Mouse (Mus musculus): ENCODE results near the gene Gabrb2. TPM values are rescaled to one million over a fixed set of nuclear protein-coding genes. Genes with fewer than 3 reads are reported as not detected.

Gene Gabrb2
- polyA plus RNA-seq, 1 experiment from 2014 or later = 2.1 TPM

- Histone ChIP-seq H3K9me3 (replicated peaks) (no peaks in the 10 kb centered on the region), H3K36me3 (no peaks in the 10 kb centered on the region), H3K4me2 (no peak overlapping the region), H3K9ac (no peak overlapping the region), H3K27ac (ENCODE audit: poor library complexity, severe bottlenecking) (no peak overlapping the region), H3K4me3 (no peak overlapping the region), H3K4me1 (replicated peaks) (no peaks in the 10 kb centered on the region), H3K27me3 (replicated peaks) (no peaks in the 10 kb centered on the region)
- no peak for ATAC-seq (ENCODE audit: insufficient number of reproducible peaks, low FRiP score)
These were observed 24.1 kb downstream of the Gabrb2 start for GRCm38 (mm10) chr11:42443641-42444040.

GRCm38 (mm10) chr11:42448929-42449328 lies 29.4 kb downstream of the Gabrb2 start:
- no peak overlapping the region for H3K4me3 ChIP-seq
- H3K9me3 ChIP-seq (replicated peaks) = no peaks in the 10 kb centered on the region
- H3K4me2 ChIP-seq = no peak overlapping the region
- 65% methylated on average over 4 of the region's 4 CpGs for WGBS
- no peak for ATAC-seq (ENCODE audit: insufficient number of reproducible peaks, low FRiP score)
- no peaks in the 10 kb centered on the region for H3K27me3 ChIP-seq (replicated peaks)
- no peak overlapping the region for H3K9ac ChIP-seq
- no peak overlapping the region for H3K27ac ChIP-seq (ENCODE audit: poor library complexity, severe bottlenecking)
- no peaks in the 10 kb centered on the region for H3K4me1 ChIP-seq (replicated peaks)
- H3K36me3 ChIP-seq = no peaks in the 10 kb centered on the region

- WGBS = 94% methylated on average over 1 of the region's 1 CpGs
These were observed 44.6 kb downstream of the Gabrb2 start for GRCm38 (mm10) chr11:42464136-42464535.

GRCm38 (mm10) chr11:42468381-42468780 lies 48.8 kb downstream of the Gabrb2 start:
- 82% methylated on average over 3 of the region's 3 CpGs for WGBS

More at GRCm38 (mm10) chr11:42464136-42464535, 44.6 kb downstream of the Gabrb2 start:
- ATAC-seq (ENCODE audit: insufficient number of reproducible peaks, low FRiP score) = no peak
- Histone ChIP-seq H3K4me3 (no peak overlapping the region), H3K36me3 (no peaks in the 10 kb centered on the region), H3K9ac (no peak overlapping the region), H3K9me3 (replicated peaks) (no peaks in the 10 kb centered on the region), H3K4me2 (no peak overlapping the region), H3K4me1 (replicated peaks) (no peaks in the 10 kb centered on the region), H3K27ac (ENCODE audit: poor library complexity, severe bottlenecking) (no peak overlapping the region), H3K27me3 (replicated peaks) (no peaks in the 10 kb centered on the region)

DNA sequence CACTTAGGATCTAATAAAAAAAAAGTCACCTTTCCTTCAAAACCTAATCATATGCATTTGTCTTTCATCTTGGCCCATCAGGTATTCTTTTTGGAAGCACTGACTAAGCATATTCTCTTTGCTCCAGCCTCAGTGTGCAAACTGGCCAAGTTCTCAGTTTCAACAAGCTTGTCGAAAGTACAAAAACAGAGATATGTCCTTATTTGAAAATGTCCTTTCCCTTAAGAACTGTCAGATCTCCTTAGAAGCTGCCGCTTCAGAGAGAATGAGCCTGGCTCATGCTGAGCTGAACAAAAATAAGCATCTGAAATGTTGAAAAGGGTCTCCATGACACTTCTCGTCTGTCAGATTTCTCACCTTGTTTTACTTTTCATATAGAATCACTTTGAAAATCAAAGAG lies 55.0 kb downstream of the Gabrb2 start:
- H3K4me1 ChIP-seq (replicated peaks) = no peaks in the 10 kb centered on the region

More at GRCm38 (mm10) chr11:42468381-42468780, 48.8 kb downstream of the Gabrb2 start:
- Histone ChIP-seq H3K27me3 (replicated peaks) (no peaks in the 10 kb centered on the region), H3K4me1 (replicated peaks) (no peaks in the 10 kb centered on the region), H3K9me3 (replicated peaks) (no peaks in the 10 kb centered on the region), H3K36me3 (no peaks in the 10 kb centered on the region), H3K4me3 (no peak overlapping the region), H3K9ac (no peak overlapping the region), H3K4me2 (no peak overlapping the region), H3K27ac (ENCODE audit: poor library complexity, severe bottlenecking) (no peak overlapping the region)
- ATAC-seq (ENCODE audit: insufficient number of reproducible peaks, low FRiP score) = no peak

DNA sequence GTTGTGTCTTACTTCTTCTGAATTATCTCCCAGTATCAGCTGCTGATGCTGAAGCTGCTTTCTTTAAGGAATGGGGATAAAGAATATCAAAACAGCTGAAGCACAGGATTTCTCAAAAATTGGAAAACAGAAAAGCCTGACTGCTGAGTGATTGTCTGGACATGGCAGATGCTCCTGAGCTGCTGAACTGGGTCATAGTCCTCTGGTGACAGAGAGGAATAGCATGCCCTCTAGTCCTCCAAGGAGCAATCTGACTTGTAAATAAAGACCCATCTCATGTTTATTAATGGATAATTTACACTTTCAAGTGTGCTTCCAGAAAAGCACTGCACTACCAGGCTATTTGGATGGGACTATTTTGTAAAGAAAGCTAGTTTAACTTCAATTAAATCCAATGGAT lies 68.1 kb downstream of the Gabrb2 start:
- Histone ChIP-seq H3K4me1 (replicated peaks) (no peaks in the 10 kb centered on the region), H3K4me2 (no peak overlapping the region), H3K9me3 (replicated peaks) (no peaks in the 10 kb centered on the region), H3K9ac (no peak overlapping the region), H3K36me3 (no peaks in the 10 kb centered on the region), H3K27me3 (replicated peaks) (no peaks in the 10 kb centered on the region), H3K4me3 (no peak overlapping the region), H3K27ac (ENCODE audit: poor library complexity, severe bottlenecking) (no peak overlapping the region)
- no peak for ATAC-seq (ENCODE audit: insufficient number of reproducible peaks, low FRiP score)

More for the DNA sequence above, 55.0 kb downstream of the Gabrb2 start:
- Histone ChIP-seq H3K27me3 (replicated peaks) (no peaks in the 10 kb centered on the region), H3K27ac (ENCODE audit: poor library complexity, severe bottlenecking) (no peak overlapping the region), H3K4me2 (no peak overlapping the region), H3K9ac (no peak overlapping the region), H3K4me3 (no peak overlapping the region), H3K9me3 (replicated peaks) (no peaks in the 10 kb centered on the region), H3K36me3 (no peaks in the 10 kb centered on the region)
- ATAC-seq (ENCODE audit: insufficient number of reproducible peaks, low FRiP score) = no peak
- WGBS = 78% methylated on average over 3 of the region's 3 CpGs

DNA sequence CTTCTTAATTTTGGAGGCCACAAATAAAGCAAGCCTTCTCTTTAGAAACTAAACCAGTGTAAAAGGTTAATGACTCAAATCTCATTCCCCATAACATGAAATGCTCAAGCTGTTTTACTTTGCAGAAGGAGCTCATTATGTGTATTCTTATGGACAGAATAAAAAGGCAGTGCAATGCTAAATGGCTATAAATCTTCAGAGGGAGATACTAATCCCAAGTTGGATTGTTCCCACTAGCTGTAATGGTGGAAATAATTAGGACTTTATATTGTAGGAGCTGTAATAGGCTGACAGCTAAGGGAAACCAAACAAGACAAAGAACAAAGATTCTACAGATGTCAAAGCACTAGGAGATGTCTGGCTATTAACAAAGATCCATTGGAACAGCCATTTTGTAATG lies 81.6 kb downstream of the Gabrb2 start:
- Histone ChIP-seq H3K4me2 (no peak overlapping the region), H3K4me1 (replicated peaks) (no peaks in the 10 kb centered on the region), H3K27me3 (replicated peaks) (no peaks in the 10 kb centered on the region), H3K9ac (no peak overlapping the region), H3K27ac (ENCODE audit: poor library complexity, severe bottlenecking) (no peak overlapping the region), H3K9me3 (replicated peaks) (no peaks in the 10 kb centered on the region), H3K36me3 (no peaks in the 10 kb centered on the region), H3K4me3 (no peak overlapping the region)
- ATAC-seq (ENCODE audit: insufficient number of reproducible peaks, low FRiP score) = no peak

DNA sequence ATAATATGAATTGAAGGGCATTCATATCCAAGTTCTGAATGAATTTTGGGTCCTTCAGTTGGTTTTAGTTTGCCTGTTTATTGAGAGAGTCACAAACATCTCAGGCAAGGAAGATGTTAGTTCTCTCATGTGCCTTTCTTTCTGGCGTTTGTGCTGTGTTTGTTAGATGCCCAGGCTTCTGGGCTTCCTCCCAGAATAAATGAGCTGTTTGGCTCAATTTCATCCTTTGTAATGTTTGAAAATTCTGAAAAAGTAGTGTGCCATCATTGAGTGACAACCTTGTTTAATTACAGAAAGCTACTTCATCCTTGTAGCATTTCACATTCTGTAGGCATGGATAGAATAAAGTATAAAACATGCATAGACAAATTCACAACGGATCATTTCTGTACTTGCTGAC lies 85.9 kb downstream of the Gabrb2 start:
- H3K4me1 ChIP-seq (replicated peaks) = no peaks in the 10 kb centered on the region
- no peak overlapping the region for H3K9ac ChIP-seq
- no peaks in the 10 kb centered on the region for H3K27me3 ChIP-seq (replicated peaks)
- no peak overlapping the region for H3K4me2 ChIP-seq
- no peaks in the 10 kb centered on the region for H3K36me3 ChIP-seq
- H3K9me3 ChIP-seq (replicated peaks) = no peaks in the 10 kb centered on the region
- H3K4me3 ChIP-seq = no peak overlapping the region
- no peak overlapping the region for H3K27ac ChIP-seq (ENCODE audit: poor library complexity, severe bottlenecking)
- no peak for ATAC-seq (ENCODE audit: insufficient number of reproducible peaks, low FRiP score)
- WGBS = 77% methylated on average over 2 of the region's 2 CpGs

DNA sequence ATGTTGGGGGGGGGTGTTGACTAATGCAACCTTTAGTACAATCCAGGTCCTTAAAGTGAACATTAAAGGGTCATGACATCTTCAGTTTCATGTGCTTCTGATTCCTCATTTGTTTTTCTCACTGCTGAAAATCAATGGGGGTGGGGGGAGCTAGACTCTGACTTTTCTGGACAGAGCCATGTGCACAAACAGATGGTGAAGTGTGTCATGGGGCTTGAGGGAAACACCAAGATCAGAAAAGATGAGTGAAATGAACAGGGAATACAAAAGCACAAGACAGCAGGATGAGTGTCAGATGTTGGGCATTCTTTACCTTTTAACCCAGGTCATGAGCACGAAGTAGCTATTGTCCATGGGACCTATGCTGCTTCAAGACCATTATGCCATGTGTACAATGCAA lies 86.4 kb downstream of the Gabrb2 start:
- Histone ChIP-seq H3K4me3 (no peak overlapping the region), H3K4me2 (no peak overlapping the region)
- 55% methylated on average over 1 of the region's 1 CpGs for WGBS

GRCm38 (mm10) chr11:42521960-42522359 lies 102.4 kb downstream of the Gabrb2 start:
- no peak overlapping the region for H3K4me2 ChIP-seq
- ATAC-seq (ENCODE audit: insufficient number of reproducible peaks, low FRiP score) = no peak
- no peaks in the 10 kb centered on the region for H3K4me1 ChIP-seq (replicated peaks)
- WGBS = 81% methylated on average over 2 of the region's 2 CpGs
- no peaks in the 10 kb centered on the region for H3K36me3 ChIP-seq
- no peak overlapping the region for H3K4me3 ChIP-seq
- no peaks in the 10 kb centered on the region for H3K9me3 ChIP-seq (replicated peaks)
- H3K27me3 ChIP-seq (replicated peaks) = no peaks in the 10 kb centered on the region
- no peak overlapping the region for H3K9ac ChIP-seq
- no peak overlapping the region for H3K27ac ChIP-seq (ENCODE audit: poor library complexity, severe bottlenecking)

More for the DNA sequence above, 86.4 kb downstream of the Gabrb2 start:
- Histone ChIP-seq H3K27ac (ENCODE audit: poor library complexity, severe bottlenecking) (no peak overlapping the region), H3K9ac (no peak overlapping the region), H3K4me1 (replicated peaks) (no peaks in the 10 kb centered on the region), H3K27me3 (replicated peaks) (no peaks in the 10 kb centered on the region), H3K36me3 (no peaks in the 10 kb centered on the region), H3K9me3 (replicated peaks) (no peaks in the 10 kb centered on the region)
- no peak for ATAC-seq (ENCODE audit: insufficient number of reproducible peaks, low FRiP score)

DNA sequence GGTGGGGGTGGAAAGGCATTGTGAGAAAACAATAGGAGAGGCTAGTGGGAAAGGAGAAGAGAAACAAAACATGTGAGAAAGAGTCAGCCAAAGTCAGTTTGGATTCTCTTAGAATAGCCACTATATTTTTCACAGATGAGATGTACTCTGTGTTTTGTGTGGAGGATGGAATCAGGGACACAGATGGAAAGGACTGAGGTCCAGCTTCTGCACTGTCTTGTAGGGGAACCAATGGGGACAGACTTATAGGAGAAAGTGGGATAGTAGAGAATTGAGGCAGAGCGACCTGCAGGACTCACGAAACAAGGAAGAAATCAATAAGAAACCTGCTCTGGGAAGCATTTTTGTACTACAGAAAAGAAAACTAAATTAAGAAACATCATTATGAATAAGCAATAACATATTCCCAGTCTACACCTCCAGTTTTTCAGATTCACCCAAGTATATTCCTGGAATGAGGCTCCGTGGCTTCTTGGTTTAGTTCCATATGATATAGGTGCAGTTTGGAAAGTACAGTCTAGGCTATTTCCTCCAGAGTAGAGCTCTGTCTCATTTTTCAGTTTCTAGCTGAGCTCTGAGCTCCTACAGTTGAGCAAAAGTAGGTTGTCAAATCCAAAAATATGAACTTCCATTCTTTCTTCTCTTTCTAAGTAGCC lies 108.8 kb downstream of the Gabrb2 start:
- 88% methylated on average over 3 of the region's 3 CpGs for WGBS
- ATAC-seq (ENCODE audit: insufficient number of reproducible peaks, low FRiP score) = no peak

GRCm38 (mm10) chr11:42532577-42532976 lies 113.0 kb downstream of the Gabrb2 start:
- Histone ChIP-seq H3K36me3 (no peaks in the 10 kb centered on the region), H3K27ac (ENCODE audit: poor library complexity, severe bottlenecking) (no peak overlapping the region), H3K4me1 (replicated peaks) (peaks cover 7% of the 10 kb centered on the region; the same call in 1 of the 2 replicates), H3K9ac (no peak overlapping the region), H3K4me3 (no peak overlapping the region), H3K4me2 (no peak overlapping the region), H3K9me3 (replicated peaks) (no peaks in the 10 kb centered on the region), H3K27me3 (replicated peaks) (no peaks in the 10 kb centered on the region)
- ATAC-seq (ENCODE audit: insufficient number of reproducible peaks, low FRiP score) = no peak
- WGBS = 36% methylated on average over 2 of the region's 2 CpGs

More for the DNA sequence above, 108.8 kb downstream of the Gabrb2 start:
- H3K9ac ChIP-seq = no peak overlapping the region
- peaks cover 7% of the 10 kb centered on the region; the same call in 1 of the 2 replicates for H3K4me1 ChIP-seq (replicated peaks)
- H3K4me3 ChIP-seq = no peak overlapping the region
- H3K27ac ChIP-seq (ENCODE audit: poor library complexity, severe bottlenecking) = no peak overlapping the region
- no peaks in the 10 kb centered on the region for H3K36me3 ChIP-seq
- no peaks in the 10 kb centered on the region for H3K9me3 ChIP-seq (replicated peaks)
- H3K27me3 ChIP-seq (replicated peaks) = no peaks in the 10 kb centered on the region
- H3K4me2 ChIP-seq = no peak overlapping the region

Measured in heart, embryonic 12.5 days (tissue).